Mouse (Mus musculus) mouse embryonic stem cell (cell line): ENCODE measurements around the gene Pbx2.

ENCODE experiments used
- in situ Hi-C, 2 experiments: fragments of 300-500 bp; cut with MboI; formaldehyde crosslinking; loops; 1 replicate in 1 of 2; 3 replicates in 1 of 2; pipeline ENCODE4 v1.14.3; 2019 to 2020; ENCODE audit warnings: low sequenced_read_pairs in 2 of 2, low pct_unique_long_range_greater_than_20kb in 1 of 2, mixed read lengths in 1 of 2; ENCODE audit not compliant: unreplicated experiment in 1 of 2

Pbx2 gene

DNA sequence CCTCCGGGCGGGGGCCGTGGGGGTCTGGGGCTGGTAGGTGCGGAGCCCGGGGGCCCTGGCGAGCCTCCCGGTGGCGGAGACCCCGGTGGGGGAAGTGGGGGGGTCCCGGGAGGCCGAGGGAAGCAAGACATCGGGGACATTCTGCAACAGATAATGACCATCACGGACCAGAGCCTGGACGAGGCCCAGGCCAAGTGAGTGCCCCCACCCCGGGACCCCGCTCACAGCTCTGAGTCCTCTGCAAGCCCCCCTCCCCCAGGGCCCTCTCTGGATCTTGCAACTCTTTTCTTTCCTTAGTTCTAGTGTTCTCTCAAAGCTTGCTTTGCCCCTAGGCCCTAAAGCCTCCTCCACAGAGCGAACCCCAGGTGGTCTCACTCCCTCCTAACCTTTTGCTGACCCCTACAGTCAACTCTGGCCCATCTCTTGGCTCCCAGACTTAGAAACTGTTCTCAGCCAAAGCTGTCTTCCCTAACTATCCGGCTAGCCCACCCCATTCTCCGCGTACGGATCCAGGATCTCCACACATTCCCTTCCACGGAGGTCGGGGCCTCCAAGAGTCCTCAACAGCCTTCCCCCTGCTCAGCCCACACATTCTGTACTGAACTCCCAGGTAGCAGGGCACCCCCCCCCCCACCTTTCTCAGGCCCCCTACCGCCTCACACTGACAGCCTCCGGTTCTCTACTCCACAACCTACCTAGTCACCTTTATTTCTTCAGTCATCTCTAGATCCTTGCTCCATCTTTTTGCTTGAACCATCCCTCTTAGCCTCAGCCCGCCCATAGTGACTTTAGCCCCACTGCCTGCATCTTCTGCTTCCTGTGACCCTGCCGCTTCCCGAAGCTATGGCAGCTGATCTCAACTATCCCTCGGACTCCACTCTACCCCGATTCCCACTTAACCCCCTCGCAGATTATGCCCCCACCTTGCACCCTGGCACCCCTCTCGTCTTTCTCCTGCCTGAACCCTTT lies 1.8 kb downstream of the Pbx2 start:
- in situ Hi-C loops, result no loop called here

DNA sequence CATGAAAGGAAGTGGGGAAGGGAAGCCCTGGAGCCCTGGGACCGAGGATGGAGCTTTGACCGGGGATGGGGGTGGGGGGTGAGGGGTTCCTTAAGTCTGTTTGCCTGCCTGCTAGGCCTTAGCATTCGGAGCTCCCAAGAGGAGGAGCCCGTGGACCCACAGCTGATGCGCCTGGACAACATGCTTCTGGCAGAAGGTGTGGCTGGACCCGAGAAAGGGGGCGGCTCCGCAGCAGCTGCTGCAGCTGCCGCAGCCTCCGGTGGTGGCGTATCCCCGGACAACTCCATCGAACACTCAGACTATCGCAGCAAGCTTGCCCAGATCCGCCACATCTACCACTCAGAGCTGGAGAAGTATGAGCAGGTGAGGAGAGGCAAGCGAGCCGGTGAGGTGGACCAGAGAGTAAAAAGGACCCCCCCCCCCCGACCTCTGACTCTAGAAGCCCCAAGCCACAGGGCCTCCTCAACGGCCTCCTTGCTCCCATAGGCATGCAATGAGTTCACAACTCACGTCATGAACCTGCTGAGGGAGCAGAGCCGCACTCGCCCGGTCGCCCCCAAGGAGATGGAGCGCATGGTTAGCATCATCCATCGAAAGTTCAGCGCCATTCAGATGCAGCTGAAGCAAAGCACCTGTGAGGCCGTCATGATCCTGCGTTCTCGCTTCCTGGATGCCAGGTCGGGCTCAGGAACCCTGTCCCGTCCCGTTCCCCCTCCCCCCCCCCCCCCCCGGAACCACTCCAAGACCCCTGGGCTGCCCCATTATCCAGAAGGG lies 2.9 kb downstream of the Pbx2 start:
- in situ Hi-C loops, result no loop called here

DNA sequence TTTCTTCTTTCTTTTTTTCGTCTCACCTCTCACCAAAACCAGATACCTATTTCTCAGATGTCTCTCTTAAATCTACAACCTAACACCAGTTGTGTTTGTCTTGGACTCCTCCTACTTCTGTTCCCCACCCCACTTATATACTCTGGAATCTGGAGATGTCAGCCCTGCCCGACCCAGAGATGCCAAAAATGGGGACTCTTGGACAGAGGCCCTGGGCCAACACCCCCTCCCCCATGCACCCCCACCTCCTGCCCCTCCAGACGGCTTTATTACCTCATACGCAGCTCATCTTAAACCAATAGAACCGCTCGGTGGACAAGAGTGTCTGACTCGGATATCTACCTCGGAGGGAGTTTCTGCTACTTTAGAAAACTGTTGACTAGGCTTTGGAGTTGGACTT lies 5.0 kb downstream of the Pbx2 start:
- in situ Hi-C loops, result no loop called here

DNA sequence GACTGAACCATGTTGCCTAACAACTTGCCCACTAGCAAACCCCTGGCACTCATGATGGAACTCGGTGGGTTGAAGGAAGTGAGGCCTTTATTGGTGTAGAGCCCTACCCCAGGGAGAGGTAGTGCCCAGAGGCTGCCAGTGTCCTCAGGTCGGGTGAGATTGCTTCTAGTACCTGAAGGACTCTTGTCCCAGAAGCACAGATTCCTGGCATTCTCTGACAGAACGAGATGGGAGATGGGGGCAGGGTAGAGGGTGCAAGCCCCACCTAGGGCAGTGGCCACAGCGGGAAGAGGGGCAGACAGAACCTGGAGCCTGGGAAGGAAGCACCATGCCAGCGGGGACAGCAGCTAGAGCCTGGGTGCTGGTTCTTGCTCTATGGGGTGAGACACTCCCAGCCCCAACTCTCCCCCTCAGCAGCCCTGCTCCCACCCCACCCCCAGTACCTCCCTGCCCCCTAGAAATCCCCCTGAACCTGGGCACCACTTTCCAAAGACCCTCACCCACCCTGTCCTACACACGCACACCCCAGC lies 6.6 kb downstream of the Pbx2 start, which contains the start of gene Ager:
Gene Ager (plus strand): TSS at position 297 of the 530 bp plus-strand sequence.
- in situ Hi-C loops, result no loop called here

DNA sequence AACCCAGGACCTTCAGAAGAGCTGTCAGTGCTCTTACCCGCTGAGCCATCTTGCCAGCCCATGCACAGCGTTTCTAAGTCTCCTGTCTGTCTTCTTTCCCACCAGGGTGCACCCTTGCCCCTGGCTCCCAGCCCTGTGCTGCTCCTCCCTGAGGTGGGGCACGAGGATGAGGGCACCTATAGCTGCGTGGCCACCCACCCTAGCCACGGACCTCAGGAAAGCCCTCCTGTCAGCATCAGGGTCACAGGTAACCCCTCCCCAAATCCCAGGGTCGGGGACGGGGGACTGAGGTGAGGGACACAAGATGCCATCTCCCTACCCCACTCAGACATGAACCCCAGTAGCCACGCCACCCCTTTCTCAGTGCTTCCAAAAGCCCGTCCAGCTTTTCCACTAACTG lies 8.8 kb downstream of the Pbx2 start:
- in situ Hi-C loops, result no loop called here

DNA sequence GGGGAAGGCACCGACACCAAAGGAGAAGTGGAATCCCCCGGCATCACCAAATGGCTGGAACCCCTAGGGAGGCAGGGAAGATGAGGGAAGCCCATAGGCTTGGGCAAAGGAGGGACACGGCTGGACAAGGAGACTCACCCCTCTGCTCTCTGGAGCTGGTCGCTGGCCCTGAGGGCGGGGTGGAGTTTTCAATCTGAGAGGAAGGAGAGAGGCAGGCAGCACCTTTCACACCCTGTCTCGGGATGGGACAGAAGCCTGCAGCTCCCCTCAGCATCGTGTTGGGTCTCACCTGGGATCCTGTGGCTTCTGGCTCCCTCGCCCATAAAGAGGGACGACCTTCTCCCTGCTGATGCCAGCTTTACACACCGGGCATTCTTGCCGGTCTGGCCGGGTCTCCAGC lies 10.7 kb downstream of the Pbx2 start:
- in situ Hi-C loops, result no loop called here

DNA sequence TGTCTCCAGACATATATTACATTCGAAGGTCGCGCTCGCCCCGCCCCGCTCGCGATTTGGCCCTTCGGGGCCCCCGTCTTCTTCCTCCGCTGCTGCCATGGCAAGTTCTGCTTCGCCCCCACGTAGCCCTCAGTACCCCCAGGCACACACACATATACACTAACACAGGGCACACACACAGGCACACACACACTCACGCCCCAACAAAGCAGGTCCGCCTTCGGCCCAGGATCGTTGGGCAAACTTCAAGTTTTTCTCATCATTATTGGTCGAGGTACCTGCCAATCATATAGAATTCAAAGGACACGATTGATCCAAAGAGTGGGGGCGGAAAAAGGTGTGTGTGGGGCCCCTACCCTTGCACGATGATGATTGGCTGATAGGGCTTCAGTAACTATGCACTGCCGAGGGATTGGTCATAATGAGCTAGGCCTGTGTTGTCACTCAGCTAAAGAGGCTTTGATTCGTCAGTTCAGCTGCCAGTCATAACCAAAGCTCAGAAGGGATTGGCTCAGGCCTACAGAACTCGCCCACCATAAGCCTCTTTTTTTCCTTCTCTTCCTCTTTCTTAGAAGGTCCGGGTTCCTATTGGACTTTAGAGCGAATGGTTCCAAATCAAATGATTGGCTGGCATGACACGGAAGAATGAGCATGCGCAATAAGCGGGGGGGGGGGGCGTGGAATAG lies 12.5 kb downstream of the Pbx2 start, which contains the start of gene Rnf5:
Gene Rnf5 (minus strand): TSS at position 316 of the 686 bp plus-strand sequence.
- in situ Hi-C loops, result no loop called here

DNA sequence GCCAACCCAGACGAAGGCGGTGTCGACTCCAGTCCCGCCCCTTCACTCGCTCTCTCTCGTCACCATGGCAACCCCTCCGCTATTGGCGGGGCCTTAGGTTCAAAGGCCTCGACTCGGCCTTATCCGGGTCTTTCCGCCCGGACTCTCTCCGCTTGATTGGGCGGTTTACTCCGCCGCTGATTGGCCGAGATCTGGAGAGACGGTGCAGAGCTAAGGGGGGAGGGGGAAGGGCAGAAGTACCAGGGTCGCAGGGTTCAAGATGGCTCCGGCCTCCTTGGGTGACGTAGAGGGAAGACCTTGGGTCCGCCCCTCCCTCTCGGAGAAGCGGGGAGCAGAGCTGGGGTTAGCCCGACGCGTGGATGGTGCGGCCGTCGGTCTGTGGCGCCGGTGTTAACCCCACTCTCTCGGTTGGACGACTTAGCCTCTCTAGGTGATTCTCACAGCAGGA lies 13.0 kb downstream of the Pbx2 start, which contains the start of gene Agpat1:
Gene Agpat1 (plus strand): TSS at position 202 of the 448 bp plus-strand sequence.
- in situ Hi-C loops, result no loop called here

DNA sequence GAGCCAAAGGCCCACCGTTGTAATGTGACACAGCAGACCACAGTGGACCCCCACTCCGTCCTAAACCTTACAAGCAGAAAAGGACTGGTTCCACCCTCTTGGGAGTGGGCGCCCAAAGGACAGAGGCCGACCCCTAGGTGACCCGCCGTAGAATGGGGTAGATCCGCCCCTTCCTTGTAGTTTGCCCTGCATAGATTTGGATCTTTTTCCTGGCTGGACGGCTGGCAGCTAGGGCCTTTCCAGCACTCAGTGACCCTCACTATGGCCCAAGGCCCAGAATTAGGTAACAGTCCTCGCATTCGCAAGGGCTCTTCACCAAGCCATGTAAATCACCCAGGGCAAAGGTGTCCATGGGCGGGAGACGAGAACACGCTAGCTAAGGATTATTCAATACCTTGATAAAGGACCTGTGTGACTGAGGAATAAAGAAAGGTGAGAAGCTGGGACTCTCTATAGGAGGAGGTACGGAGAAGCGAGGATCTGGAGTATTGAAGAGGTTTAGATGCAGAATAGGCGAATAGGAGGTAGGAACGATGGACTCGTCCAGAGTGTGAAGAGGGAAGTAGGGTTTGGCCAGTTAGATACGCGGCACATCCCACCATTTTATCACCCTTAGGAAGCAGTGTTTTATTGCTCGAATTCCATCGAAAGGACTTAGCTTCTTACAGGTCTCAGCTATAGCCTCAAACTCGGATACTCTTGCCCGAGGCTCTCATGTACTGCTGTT lies 13.6 kb downstream of the Pbx2 start:
- in situ Hi-C loops, result no loop called here

DNA sequence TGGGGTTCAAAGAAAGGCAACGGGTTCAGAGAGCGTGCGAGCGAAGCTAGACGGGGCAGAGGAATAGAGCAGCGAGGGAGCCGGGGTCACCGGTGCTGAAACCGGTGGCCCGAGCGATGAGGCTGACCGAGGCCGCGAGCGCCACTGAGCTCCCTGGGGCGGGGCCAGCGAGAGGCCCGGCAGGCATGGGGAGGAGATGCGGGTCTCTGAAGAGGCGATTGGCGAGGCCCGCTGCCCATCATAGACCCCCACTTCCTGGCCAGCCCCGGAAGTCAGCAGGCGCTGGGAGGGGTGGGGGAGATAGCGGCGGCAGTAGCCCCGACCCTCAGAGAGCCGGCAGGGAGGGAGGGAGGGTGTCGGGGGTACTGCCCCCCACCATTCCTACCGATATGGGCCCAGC lies 14.5 kb downstream of the Pbx2 start:
- in situ Hi-C loops, result no loop called here

DNA sequence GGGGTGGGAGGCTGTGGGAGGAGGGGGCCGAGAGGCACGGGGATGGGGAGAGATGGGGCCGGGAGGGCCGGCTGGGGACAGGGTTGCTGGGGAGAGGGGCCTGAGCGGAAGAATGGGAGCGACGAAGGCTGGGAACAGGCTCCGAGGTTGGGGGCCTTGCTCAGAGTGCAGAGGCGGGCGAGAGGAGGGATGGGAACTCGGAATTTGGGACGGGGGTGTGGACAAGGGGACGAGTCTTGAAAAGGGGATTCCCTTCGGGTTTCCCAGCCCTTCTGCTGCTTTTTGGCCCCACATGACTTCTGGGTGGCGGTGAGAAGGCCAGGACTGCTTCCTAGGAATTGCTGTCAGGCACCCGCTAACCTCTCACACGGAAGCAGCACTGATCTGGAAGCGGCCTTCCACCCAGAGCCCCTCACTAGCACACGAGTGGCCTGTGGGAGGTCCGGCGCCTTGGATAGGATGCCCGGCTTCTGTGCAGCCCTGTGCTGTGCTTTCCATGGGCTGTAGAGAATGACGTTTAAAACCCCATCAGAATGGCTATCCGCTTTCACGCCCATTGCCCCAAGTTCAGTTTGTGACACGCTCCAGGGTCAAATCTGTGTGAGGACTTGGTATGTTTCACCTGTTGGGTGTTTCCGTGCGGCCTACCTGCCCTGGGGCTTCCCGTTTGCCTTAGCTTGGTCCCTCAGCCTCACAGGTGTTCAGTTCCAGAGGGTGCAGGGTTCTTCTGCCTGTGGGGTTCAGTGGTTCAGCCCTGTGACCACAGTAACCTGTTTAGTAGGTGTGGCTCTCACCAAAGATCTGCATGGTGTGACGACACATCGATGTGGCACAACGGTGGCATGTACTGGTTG lies 15.3 kb downstream of the Pbx2 start:
- in situ Hi-C loops, result no loop called here

DNA sequence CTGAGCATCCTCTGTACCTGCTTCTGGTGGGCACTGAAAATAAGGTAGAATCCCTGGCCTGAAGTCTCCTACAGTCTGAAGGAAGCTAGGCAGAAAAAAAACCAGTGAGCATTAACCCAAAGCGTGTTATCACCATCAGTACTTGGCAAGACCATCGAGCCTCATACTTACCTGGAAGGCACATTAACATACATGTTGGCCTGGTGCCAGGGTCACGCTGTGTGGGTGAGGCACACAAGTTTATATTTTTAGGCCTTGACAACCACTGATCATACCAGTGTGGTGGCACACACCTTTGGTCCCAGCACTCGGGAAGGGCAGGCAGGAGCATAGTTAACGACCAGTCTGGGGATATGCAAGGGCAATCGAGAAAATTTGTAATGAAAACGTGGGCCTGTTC lies 16.9 kb downstream of the Pbx2 start:
- in situ Hi-C loops, result no loop called here

DNA sequence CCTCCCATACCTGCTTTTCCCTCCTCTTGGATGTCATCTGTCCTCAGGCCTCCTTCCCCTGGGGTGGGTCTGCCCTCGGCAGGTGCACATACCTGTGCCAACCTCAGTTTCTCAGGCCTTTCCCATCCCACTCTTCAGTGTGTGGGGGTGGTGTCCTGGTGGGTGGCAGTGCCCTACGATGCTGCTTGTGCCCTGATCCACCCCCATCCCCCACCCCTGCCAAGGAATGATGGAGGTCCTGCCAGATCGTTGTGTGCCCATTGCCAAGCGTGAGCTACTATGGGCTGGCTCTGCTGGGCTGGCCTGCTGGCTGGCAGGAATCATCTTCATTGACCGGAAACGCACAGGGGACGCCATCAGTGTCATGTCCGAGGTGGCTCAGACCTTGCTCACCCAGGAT lies 20.0 kb downstream of the Pbx2 start:
- in situ Hi-C loops, result no loop called here

DNA sequence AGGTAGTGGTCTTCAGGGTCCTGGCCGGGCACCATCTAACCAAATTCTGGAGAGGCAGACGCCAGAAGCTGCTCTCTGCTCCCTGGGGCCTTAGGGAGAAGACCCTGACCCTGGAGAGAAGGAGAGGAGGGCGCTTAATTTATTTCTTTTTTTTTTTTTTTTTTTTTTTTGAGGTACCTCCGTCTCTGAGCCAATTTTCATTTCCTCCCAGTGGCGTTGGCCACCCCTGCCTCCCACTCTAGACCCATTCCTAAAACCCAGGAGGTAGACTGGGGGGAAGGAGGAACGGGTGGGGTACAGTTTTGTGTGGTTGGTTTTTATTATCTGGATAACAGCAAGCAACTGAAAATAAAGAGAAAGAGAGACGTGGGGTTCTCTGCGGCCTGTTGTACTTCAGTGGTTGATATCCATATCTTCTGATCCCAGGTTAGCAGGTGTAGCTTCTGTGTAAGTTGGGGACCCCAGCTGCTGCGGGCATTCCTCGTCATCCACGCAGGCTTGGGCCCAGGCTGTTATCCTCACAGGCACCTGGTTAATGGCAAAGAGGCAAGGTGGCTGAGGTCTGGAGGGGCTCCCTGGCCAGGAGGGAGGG lies 22.1 kb downstream of the Pbx2 start:
- in situ Hi-C loops, result no loop called here

DNA sequence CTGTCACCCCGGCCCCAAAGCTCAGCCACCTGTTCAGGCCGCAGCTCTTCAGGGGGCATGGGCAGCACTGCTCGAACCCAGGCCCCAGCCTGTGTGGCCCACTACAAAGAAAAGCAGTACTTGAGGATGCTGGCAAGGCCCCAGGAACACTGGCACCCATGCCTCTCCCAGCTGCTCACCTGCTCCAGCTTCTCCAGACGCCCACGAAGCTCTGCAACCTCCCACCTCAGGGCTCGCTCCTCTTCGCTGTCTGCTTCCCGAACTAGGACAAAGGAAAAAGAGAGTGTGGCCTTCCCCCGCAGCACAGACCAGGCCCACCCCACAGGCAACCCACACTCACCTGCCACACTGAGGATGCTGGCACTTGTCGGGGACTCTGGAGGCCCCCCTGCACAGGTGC lies 22.8 kb downstream of the Pbx2 start:
- in situ Hi-C loops, result no loop called here

DNA sequence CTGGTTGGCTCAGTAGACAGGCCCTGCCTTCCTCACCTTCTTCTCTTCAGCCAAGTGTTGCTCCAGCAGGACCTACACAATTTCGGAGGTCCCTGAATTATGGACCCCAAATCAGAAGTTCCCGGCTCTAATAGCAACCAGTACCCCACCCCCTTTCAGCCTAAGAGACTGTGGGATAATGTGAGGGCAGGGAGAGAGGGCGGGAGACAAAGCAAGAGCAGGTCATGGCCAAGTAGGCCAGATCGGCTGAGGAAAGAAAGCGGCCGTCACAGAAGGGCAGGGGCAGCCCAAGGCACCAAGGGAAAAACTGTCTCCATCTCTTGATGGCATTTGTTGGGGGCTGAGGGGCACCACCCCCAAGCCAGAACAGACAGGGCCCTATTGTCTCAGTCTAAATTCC lies 24.8 kb downstream of the Pbx2 start, which contains the start of gene Egfl8:
Gene Egfl8 (minus strand): TSS at position 101 of the 400 bp plus-strand sequence.
- in situ Hi-C loops, result no loop called here

DNA sequence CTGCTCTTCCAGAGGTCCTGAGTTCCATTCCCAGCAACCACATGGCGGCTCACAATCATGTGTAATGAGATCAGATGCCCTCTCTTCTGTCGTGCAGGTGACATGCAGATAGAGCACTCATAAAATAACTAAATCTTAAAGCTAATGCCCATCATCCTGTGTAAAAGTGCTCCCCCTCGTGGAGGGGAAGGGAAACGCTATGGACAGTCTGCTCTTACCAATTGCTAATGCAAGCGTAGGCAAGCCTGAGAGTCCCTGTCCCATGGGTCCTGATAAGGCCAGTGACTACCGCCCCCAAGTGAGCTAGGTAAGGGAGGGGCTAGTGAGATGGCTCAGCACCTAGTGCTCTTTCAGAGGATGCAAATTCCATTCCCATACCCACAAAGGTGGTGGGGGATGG lies 27.9 kb downstream of the Pbx2 start:
- in situ Hi-C loops, result no loop called here
